Mouse (Mus musculus) neural tube, embryonic 10.5 days (tissue): ENCODE results near the gene B3gnt2.

ENCODE experiments used
- DNase-seq: peaks from one replicate; pipeline ENCODE4 v3.0.0-alpha.2; 2017; ENCODE audit warnings: low spot score; ENCODE audit errors: extremely low spot score

B3gnt2 gene

DNA sequence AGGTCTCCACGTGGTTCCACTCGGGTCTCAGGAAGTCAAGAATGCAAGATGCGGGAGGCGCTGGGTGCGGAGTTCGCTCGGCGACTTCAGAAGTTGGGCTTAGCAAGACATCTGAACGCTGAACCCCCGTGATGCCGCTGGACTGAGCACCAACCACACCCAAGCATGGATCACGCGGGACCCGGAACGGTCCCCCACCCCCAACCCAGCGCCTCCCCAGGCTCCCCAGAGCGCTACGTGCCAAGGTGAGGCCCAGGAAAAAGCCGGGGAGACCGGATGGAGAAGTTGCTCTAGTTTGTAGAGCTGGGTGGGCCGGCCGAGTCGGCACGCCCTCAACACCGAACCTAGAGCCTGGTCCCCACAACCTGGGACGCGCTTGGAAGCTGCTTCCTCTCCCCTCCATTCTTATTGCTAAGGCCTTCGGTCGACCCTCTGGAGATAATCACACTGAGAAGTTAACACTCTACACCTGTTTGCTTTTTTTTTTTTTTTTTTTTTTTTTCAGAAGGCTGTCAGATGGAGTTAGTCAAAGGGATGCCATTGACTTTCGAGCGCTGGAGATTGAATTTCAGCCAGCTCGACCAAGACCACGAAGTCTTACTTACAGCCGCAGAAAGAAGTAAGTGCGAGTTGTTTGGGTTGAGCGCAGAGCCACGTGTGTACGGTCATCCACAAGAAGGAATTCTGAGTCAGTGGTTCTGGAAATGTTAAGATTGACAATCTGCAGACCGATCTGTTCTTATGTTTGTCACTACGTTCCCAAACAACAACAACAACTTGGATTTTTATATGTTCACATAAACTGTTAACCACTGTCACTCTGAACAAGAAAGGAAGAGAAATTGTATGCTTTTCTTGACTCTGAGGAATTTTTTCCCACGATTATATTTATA is at the start of gene B3gnt2:
TSS of gene B3gnt2 (minus strand) at position 627 of the 893 bp plus-strand sequence.
- DNase-seq, result no peak

DNA sequence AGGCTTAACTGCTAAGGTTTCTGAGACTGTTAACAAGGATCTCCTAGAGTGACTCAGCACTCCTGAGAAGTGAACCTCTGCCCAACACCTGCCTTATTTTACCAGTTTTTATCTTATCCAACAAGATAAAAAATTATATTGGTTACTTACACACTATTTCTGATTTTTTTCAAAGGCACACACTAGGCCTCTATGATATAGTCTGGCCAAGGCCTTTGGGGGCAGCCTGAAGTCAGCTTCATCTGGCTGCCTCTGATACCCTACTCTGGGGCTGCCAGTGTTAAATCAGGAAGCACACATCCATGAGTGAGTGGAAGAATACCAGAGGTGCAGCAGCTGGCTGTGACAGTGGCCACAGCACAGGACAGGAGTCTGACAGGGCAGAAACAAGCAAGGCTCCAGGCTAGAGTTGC is 45.7 kb upstream of the B3gnt2 start:
- DNase-seq, result no peak

DNA sequence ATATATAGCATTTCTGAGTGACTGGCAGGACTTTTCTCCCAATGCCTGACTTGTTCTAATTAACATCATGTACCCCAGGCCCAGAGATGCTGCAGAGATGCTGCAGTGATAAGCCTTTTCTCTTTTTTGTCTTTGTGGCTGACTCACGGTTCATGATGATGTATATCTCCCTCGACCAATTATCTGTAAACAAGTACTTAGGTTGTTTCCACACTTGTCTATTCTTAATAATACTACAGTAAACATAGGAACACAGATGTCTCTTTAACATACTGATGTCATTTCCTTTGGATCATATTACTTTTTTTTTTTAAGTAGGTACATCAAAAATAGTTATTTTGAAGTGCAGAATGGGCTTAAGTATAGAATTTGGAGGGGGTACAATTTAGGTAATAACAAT is 42.2 kb upstream of the B3gnt2 start:
- no peak for DNase-seq

GRCm38 (mm10) chr11:22900041-22900440 is 39.3 kb upstream of the B3gnt2 start:
- DNase-seq, result no peak

- DNase-seq, result no peak
Observed at GRCm38 (mm10) chr11:22897642-22898041, 36.9 kb upstream of the B3gnt2 start.

GRCm38 (mm10) chr11:22897127-22897526 is 36.4 kb upstream of the B3gnt2 start:
- DNase-seq, result no peak

GRCm38 (mm10) chr11:22893075-22893474 is 32.3 kb upstream of the B3gnt2 start:
- no peak for DNase-seq

DNA sequence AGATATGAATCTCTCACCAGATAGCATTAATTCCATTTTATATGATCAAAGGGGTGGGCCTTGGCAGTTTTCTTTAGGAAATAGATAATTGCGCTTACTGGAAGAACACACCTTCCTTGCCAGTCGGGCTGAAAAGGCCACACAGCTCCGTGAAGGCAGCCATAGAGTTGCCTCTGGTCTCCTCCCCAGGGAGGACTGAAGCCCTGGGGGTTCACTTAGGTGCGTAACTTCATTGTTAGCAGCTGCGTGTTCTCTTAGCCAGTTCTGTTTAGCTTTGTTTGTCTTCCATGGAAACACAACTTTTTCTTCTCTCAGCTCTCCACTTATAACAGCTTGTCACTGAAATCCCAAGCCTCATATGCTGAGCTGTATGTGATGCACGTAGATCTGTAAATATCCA is 31.7 kb upstream of the B3gnt2 start:
- DNase-seq, result no peak

DNA sequence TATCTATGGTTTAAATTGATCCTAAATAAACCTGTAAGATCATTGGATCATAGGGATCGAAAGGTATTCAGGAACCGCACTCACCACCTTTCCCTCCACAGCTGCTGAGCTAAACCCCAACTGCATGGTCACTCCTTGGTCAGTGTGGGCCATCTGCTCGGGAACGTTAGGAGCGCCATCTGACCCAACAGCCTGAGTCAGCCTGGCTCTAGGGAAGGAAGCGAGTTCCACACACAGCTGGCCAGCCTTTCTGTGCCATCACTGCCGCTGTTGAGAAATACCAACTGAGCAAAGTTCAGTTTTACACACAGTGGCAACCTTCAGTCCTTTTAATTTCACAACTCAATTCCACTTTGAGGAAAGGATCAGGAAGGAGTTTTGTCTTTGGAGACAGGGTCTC is 31.1 kb upstream of the B3gnt2 start:
- no peak for DNase-seq

DNA sequence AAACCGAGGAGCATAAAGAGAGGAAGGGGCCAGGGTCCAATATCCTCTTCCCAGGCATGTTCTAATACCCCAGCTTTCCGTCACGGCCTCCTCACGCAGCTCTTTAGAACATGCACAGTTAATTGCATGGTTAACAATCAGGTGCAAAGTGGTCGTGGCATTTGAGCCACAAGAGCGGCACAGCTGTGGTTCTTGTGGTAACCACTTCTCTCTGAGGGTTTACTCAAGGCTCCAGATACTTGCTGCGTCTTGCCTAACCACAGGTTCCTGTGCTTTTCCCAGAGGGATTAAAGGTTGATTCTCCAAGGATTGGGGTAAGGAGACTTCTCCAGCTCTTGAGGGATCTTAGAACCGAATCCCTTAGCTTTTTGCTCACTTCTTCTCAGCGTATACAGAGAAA is 30.5 kb upstream of the B3gnt2 start:
- no peak for DNase-seq

DNA sequence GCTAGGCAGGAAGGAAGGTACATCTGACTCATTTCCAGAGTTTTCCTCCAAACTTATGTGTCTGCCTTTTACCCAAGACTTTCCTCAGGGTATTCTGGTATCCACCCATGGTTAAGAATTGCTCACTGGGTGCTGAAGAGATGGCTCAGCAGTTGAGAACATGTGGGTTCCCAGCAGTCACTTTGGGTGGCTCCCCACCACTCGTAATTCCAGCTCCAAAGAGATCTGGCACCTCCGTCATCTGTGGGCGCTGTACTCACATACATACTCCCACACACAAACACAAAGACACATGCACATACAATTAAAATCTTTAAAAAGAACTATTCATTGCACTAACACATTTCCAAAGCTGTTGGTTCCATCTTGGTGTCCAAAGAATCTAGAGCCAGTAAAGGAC is 28.5 kb upstream of the B3gnt2 start:
- no peak for DNase-seq

DNA sequence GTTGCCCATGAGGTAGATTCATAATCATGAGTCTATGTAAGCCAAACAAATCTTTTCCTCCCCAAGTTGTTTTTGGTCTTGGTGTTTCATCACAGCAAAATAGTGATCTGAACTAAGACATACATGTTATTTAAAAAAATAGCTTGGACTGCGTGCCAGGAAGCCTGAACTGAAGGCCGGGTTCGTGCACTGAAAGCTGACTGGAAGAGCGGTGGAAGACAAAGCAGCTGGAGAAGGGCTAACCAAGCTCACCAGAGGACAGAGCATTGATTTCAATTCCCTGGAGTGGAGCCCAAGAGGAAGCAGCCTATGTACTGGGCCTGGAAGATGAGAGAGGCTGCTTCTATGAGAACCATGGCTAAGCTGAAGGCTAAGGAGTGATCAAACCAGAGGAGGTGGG is 26.2 kb upstream of the B3gnt2 start:
- no peak for DNase-seq

DNA sequence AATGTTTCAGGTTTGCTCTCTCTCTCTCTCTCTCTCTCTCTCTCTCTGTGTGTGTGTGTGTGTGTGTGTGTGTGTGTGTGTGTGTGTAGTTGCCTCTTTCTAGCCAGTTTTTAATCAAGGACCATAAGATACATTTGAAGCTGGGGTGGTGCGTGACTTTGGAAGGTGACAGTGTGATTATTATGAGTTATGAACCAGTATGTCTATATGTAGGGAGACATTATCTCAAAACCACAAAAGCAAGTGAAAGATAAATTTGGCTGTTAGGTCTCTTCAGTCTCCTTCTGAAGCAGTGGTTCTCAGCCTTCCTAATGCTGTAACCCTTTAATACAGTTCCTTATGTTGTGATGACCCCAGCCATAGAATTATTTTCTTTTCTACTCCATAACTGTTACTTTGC is 24.6 kb upstream of the B3gnt2 start:
- no peak for DNase-seq

DNA sequence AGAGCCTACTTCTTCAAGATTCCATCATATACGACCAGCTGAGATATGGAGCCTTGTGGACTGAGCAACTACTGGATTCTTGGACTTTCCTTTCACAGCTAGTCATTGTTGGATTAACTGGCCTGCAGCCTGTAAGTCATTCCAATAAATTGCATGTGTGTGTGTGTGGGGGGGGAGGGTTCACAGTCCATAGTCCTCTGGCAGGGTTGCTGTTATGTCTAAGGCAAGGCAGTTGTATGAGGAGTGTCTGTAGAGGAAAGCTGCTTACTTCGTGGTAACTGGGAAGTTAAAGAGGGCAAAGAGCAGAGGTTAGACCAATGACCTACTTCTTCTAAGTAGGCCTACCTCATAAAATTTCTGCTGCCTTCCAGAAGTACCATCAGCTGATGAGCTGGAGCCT is 22.9 kb upstream of the B3gnt2 start:
- DNase-seq, result no peak

DNA sequence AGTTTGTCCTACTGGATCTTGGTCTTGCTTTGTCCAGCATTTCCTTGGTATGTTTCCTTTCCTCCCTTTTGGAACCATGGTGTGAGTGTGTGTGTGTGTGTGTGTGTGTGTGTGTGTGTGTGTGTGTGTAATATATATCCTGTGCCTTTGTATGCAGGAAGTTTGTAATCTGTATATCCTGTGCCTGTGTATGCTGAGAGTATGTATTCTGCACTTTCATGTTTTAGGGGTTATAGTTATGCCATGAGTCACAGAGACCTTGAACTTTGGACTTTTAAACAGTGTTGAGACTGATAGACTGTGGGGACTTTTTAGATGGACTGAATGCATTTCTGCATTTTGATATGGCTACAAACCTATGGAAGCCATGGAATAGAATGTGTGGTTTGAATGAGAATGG is 22.2 kb upstream of the B3gnt2 start:
- no peak for DNase-seq

GRCm38 (mm10) chr11:22880383-22881172 is 19.8 kb upstream of the B3gnt2 start:
- no peak for DNase-seq

DNA sequence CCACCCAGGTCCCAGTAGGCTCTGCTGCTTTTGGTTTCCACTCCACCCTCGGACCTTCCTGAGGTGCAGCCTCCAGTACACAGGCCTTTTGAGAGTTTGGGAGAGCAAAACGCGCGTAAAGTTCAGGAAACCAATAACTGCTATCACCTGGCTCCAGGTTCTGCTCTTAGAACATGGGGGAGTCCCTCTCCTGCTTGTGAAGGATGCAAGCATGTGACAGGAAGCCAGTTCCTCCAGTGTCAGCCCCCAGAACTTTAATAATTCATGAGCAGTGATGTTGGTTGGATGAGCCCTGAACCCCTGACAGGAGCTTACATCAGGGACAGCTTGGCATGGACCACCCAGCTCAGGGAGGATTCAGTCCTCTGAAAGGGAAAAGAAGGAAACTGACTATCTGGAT is 18.9 kb upstream of the B3gnt2 start:
- DNase-seq, result no peak

DNA sequence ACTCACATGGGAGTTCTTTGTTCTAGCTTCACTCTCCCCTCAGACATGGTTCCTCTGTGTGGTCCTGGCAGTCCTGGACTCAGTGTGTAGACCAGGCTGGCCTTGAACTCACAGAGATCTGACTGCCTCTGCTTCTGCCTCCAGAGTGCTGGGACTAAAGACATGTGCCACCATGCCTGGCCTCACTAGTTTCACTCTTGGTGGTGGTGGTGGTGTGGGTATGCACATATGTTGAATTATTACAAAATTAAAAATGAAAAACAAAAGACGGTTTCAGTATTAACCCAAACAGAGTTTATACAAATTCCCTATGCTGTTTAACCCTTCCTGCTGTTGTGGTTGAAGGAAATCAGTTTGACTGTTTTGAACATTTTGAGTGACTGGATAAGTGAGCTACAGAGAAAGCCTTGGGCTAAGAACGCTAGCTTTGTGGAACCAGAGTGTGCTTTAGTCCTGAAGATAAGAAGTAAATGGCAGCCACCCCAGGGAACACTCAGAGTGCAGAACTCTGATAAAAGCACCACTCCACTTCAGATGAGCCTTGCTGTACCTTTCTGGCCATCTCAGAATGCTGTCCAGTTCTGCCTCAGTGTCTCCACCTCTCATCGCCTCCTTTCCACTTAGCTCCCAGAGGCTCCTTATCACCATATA is 16.0 kb upstream of the B3gnt2 start:
- DNase-seq, result no peak

GRCm38 (mm10) chr11:22875279-22875678 is 14.5 kb upstream of the B3gnt2 start:
- DNase-seq, result no peak

DNA sequence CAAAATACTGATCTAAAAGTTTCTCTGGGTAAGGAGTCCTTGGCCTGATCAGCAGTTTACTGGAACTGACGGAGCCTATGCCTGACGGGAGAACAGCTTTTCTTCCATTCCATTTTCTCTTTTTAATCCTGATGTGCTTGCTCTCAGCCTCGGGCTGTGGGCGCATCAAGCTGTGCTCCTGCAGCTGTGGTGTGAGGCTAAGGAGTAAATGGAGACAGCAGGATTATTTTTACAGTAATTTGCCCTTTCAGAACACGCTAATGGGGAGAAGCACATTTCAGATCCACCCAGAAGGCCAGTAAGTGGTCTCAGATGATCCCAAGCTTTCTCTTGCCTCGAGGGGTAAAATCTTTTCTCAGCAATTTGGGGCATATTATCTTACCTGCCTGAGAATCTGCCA is 14.0 kb upstream of the B3gnt2 start:
- DNase-seq, result no peak

GRCm38 (mm10) chr11:22873383-22873782 is 12.6 kb upstream of the B3gnt2 start:
- no peak for DNase-seq

GRCm38 (mm10) chr11:22872307-22872680 is 11.5 kb upstream of the B3gnt2 start:
- no peak for DNase-seq
